Mouse (Mus musculus): ENCODE measurements around the gene Uchl1. TPM values are rescaled to one million over a fixed set of nuclear protein-coding genes. Genes with fewer than 3 reads are reported as not detected.

Uchl1 gene
- polyA plus RNA-seq, 1 experiment from 2014 or later: 2.3 TPM

GRCm38 (mm10) chr5:66679222-66679621, 3.3 kb downstream of the Uchl1 start:
- Histone ChIP-seq H3K36me3 (replicated peaks) (no peaks in the 10 kb centered on the region), H3K9me3 (replicated peaks) (no peaks in the 10 kb centered on the region), H3K9ac (no peak overlapping the region), H3K27me3 (peaks cover 49% of the 10 kb centered on the region), H3K4me3 (replicated peaks) (no peak overlapping the region), H3K4me2 (no peak overlapping the region), H3K4me1 (replicated peaks) (peaks cover 11% of the 10 kb centered on the region), H3K27ac (replicated peaks) (no peak overlapping the region)
- no peak for ATAC-seq (ENCODE audit: insufficient read depth)
- WGBS (ENCODE audit: insufficient replicate concordance): 56% methylated on average over 10 of the region's 10 CpGs

- no peaks in the 10 kb centered on the region for H3K4me1 ChIP-seq (replicated peaks)
- H3K27me3 ChIP-seq: no peaks in the 10 kb centered on the region
- H3K9me3 ChIP-seq (replicated peaks): no peaks in the 10 kb centered on the region
- ATAC-seq (ENCODE audit: insufficient read depth): no peak
- no peak overlapping the region for H3K9ac ChIP-seq
- no peak overlapping the region for H3K4me3 ChIP-seq (replicated peaks)
- no peaks in the 10 kb centered on the region for H3K36me3 ChIP-seq (replicated peaks)
- no peak overlapping the region for H3K4me2 ChIP-seq
- H3K27ac ChIP-seq (replicated peaks): no peak overlapping the region
- WGBS (ENCODE audit: insufficient replicate concordance): 50% methylated on average over 2 of the region's 2 CpGs
Measured at GRCm38 (mm10) chr5:66685930-66686329, 10.0 kb downstream of the Uchl1 start.

- H3K27me3 ChIP-seq: no peaks in the 10 kb centered on the region
- 78% methylated on average over 13 of the region's 13 CpGs for WGBS (ENCODE audit: insufficient replicate concordance)
- no peak overlapping the region for H3K27ac ChIP-seq (replicated peaks)
- H3K4me2 ChIP-seq: no peak overlapping the region
- no peaks in the 10 kb centered on the region for H3K4me1 ChIP-seq (replicated peaks)
- no peak for ATAC-seq (ENCODE audit: insufficient read depth)
- no peak overlapping the region for H3K9ac ChIP-seq
- H3K4me3 ChIP-seq (replicated peaks): no peak overlapping the region
- H3K9me3 ChIP-seq (replicated peaks): no peaks in the 10 kb centered on the region
- H3K36me3 ChIP-seq (replicated peaks): no peaks in the 10 kb centered on the region
Measured at GRCm38 (mm10) chr5:66686863-66687262, 11.0 kb downstream of the Uchl1 start.

GRCm38 (mm10) chr5:66687737-66688136, 11.8 kb downstream of the Uchl1 start:
- no peak overlapping the region for H3K27ac ChIP-seq (replicated peaks)
- H3K4me3 ChIP-seq (replicated peaks): no peak overlapping the region
- H3K36me3 ChIP-seq (replicated peaks): no peaks in the 10 kb centered on the region
- WGBS (ENCODE audit: insufficient replicate concordance): 59% methylated on average over 9 of the region's 9 CpGs
- H3K27me3 ChIP-seq: no peaks in the 10 kb centered on the region
- no peaks in the 10 kb centered on the region for H3K4me1 ChIP-seq (replicated peaks)
- no peak for ATAC-seq (ENCODE audit: insufficient read depth)
- H3K9ac ChIP-seq: no peak overlapping the region
- H3K9me3 ChIP-seq (replicated peaks): no peaks in the 10 kb centered on the region
- no peak overlapping the region for H3K4me2 ChIP-seq

- ATAC-seq (ENCODE audit: insufficient read depth): no peak
- H3K9me3 ChIP-seq (replicated peaks): no peaks in the 10 kb centered on the region
- no peaks in the 10 kb centered on the region for H3K4me1 ChIP-seq (replicated peaks)
- WGBS (ENCODE audit: insufficient replicate concordance): 67% methylated on average over 5 of the region's 5 CpGs
- H3K4me3 ChIP-seq (replicated peaks): no peak overlapping the region
- no peak overlapping the region for H3K4me2 ChIP-seq
- H3K27ac ChIP-seq (replicated peaks): no peak overlapping the region
- no peak overlapping the region for H3K9ac ChIP-seq
- no peaks in the 10 kb centered on the region for H3K36me3 ChIP-seq (replicated peaks)
- no peaks in the 10 kb centered on the region for H3K27me3 ChIP-seq
Measured at GRCm38 (mm10) chr5:66688286-66688685, 12.4 kb downstream of the Uchl1 start.

GRCm38 (mm10) chr5:66689796-66690195, 13.9 kb downstream of the Uchl1 start:
- Histone ChIP-seq H3K27ac (replicated peaks) (no peak overlapping the region), H3K9ac (no peak overlapping the region), H3K36me3 (replicated peaks) (no peaks in the 10 kb centered on the region), H3K4me3 (replicated peaks) (no peak overlapping the region), H3K4me1 (replicated peaks) (no peaks in the 10 kb centered on the region), H3K9me3 (replicated peaks) (no peaks in the 10 kb centered on the region), H3K4me2 (no peak overlapping the region), H3K27me3 (no peaks in the 10 kb centered on the region)
- 76% methylated on average over 9 of the region's 9 CpGs for WGBS (ENCODE audit: insufficient replicate concordance)
- ATAC-seq (ENCODE audit: insufficient read depth): no peak

GRCm38 (mm10) chr5:66693231-66693630, 17.3 kb downstream of the Uchl1 start:
- H3K36me3 ChIP-seq (replicated peaks): no peaks in the 10 kb centered on the region
- H3K4me3 ChIP-seq (replicated peaks): no peak overlapping the region
- no peak overlapping the region for H3K9ac ChIP-seq
- ATAC-seq (ENCODE audit: insufficient read depth): no peak
- H3K9me3 ChIP-seq (replicated peaks): no peaks in the 10 kb centered on the region
- WGBS (ENCODE audit: insufficient replicate concordance): 42% methylated on average over 4 of the region's 4 CpGs
- no peaks in the 10 kb centered on the region for H3K27me3 ChIP-seq
- H3K4me1 ChIP-seq (replicated peaks): no peaks in the 10 kb centered on the region
- H3K27ac ChIP-seq (replicated peaks): no peak overlapping the region
- H3K4me2 ChIP-seq: no peak overlapping the region

- H3K9me3 ChIP-seq (replicated peaks): no peaks in the 10 kb centered on the region
- H3K4me2 ChIP-seq: no peak overlapping the region
- no peak overlapping the region for H3K9ac ChIP-seq
- no peaks in the 10 kb centered on the region for H3K27me3 ChIP-seq
- no peak overlapping the region for H3K27ac ChIP-seq (replicated peaks)
- H3K4me1 ChIP-seq (replicated peaks): no peaks in the 10 kb centered on the region
- ATAC-seq (ENCODE audit: insufficient read depth): no peak
- H3K4me3 ChIP-seq (replicated peaks): no peak overlapping the region
- no peaks in the 10 kb centered on the region for H3K36me3 ChIP-seq (replicated peaks)
Measured at GRCm38 (mm10) chr5:66697119-66697518, 21.2 kb downstream of the Uchl1 start.

- H3K4me1 ChIP-seq (replicated peaks): no peaks in the 10 kb centered on the region
- no peaks in the 10 kb centered on the region for H3K36me3 ChIP-seq (replicated peaks)
- H3K4me2 ChIP-seq: no peak overlapping the region
- no peak overlapping the region for H3K27ac ChIP-seq (replicated peaks)
- no peak overlapping the region for H3K9ac ChIP-seq
- 49% methylated on average over 6 of the region's 6 CpGs for WGBS (ENCODE audit: insufficient replicate concordance)
- H3K27me3 ChIP-seq: no peaks in the 10 kb centered on the region
- no peak for ATAC-seq (ENCODE audit: insufficient read depth)
- H3K4me3 ChIP-seq (replicated peaks): no peak overlapping the region
- no peaks in the 10 kb centered on the region for H3K9me3 ChIP-seq (replicated peaks)
Measured at GRCm38 (mm10) chr5:66699911-66700310, 24.0 kb downstream of the Uchl1 start.

GRCm38 (mm10) chr5:66701951-66702350, 26.1 kb downstream of the Uchl1 start:
- Histone ChIP-seq H3K4me1 (replicated peaks) (no peaks in the 10 kb centered on the region), H3K9ac (no peak overlapping the region), H3K4me2 (no peak overlapping the region), H3K27ac (replicated peaks) (no peak overlapping the region), H3K9me3 (replicated peaks) (no peaks in the 10 kb centered on the region), H3K4me3 (replicated peaks) (no peak overlapping the region), H3K27me3 (no peaks in the 10 kb centered on the region), H3K36me3 (replicated peaks) (no peaks in the 10 kb centered on the region)
- ATAC-seq (ENCODE audit: insufficient read depth): no peak
- WGBS (ENCODE audit: insufficient replicate concordance): 52% methylated on average over 4 of the region's 4 CpGs

GRCm38 (mm10) chr5:66703317-66704004, 27.6 kb downstream of the Uchl1 start:
- 21% methylated on average over 10 of the region's 10 CpGs for WGBS (ENCODE audit: insufficient replicate concordance)

GRCm38 (mm10) chr5:66707859-66708258, 32.0 kb downstream of the Uchl1 start:
- Histone ChIP-seq H3K27me3 (no peaks in the 10 kb centered on the region), H3K4me2 (no peak overlapping the region), H3K4me3 (replicated peaks) (no peak overlapping the region), H3K9me3 (replicated peaks) (no peaks in the 10 kb centered on the region), H3K9ac (no peak overlapping the region), H3K4me1 (replicated peaks) (no peaks in the 10 kb centered on the region), H3K36me3 (replicated peaks) (no peaks in the 10 kb centered on the region), H3K27ac (replicated peaks) (no peak overlapping the region)
- 66% methylated on average over 5 of the region's 5 CpGs for WGBS (ENCODE audit: insufficient replicate concordance)
- ATAC-seq (ENCODE audit: insufficient read depth): no peak

More at GRCm38 (mm10) chr5:66703317-66704004, 27.6 kb downstream of the Uchl1 start:
- Histone ChIP-seq H3K27me3 (no peaks in the 10 kb centered on the region), H3K36me3 (replicated peaks) (no peaks in the 10 kb centered on the region), H3K4me1 (replicated peaks) (no peaks in the 10 kb centered on the region), H3K4me3 (replicated peaks) (no peak overlapping the region), H3K9me3 (replicated peaks) (no peaks in the 10 kb centered on the region), H3K9ac (no peak overlapping the region), H3K4me2 (no peak overlapping the region), H3K27ac (replicated peaks) (no peak overlapping the region)
- no peak for ATAC-seq (ENCODE audit: insufficient read depth)

Data from liver, embryonic 15.5 days (tissue).